Mouse (Mus musculus) small intestine, adult 10 weeks (tissue): ENCODE measurements around the gene E130116L18Rik. TPM values are rescaled to one million over a fixed set of nuclear protein-coding genes. Genes with fewer than 3 reads are reported as not detected.

ENCODE experiments used
- polyA plus RNA-seq: library from polyadenylated mRNA; stranded (reverse); fragments of 350-450 nt; fragmentation: Illumina TruSeq; extraction: RNeasy Lipid Tissue Mini Kit (QIAGEN cat#74804); gene quantifications from one replicate; pipeline ENCODE4 v1.2.3, GENCODE M21; 2014; ENCODE audit warnings: low replicate concordance

The E130116L18Rik gene
- not detected for polyA plus RNA-seq

GRCm38 (mm10) chr5:25222752-25223702 lies at the start of gene E130116L18Rik:
TSS of gene E130116L18Rik (minus strand) at chr5:25223153.

GRCm38 (mm10) chr5:25221604-25222003 lies 1.3 kb downstream of the E130116L18Rik start, which contains the start of gene Galnt11:
TSS of gene Galnt11 (plus strand) at chr5:25221904.

GRCm38 (mm10) chr5:25181004-25181531 lies 41.9 kb downstream of the E130116L18Rik start, which contains the start of gene Galntl5:
TSS of gene Galntl5 (plus strand) at chr5:25181460.

Other genes starting within 250 kb of the E130116L18Rik start
- 114 TPM for gene Prkag2, start 122.5 kb downstream of the E130116L18Rik start, polyA plus RNA-seq
- gene Galntl5, start 41.7 kb downstream of the E130116L18Rik start, polyA plus RNA-seq: not detected
- 13.2 TPM for gene Galnt11, start 1.2 kb downstream of the E130116L18Rik start, polyA plus RNA-seq